Mouse (Mus musculus) G1E (cell line): ENCODE data around the gene Nav3.

Experiments used
- CTCF ChIP-seq: IDR thresholded peaks from 2 replicates; pipeline ENCODE4 v1.5.1; 2012; ENCODE audit warnings: low read depth, low read length, inconsistent platforms, mixed read lengths
- TAL1 ChIP-seq: conservative IDR thresholded peaks from 2 replicates; pipeline ENCODE4 v1.6.1; 2012; ENCODE audit warnings: low read depth, low read length, inconsistent platforms, mixed read lengths

- no peak for TF ChIP-seq CTCF
- TF ChIP-seq TAL1 = no peak
Measured at GRCm38 (mm10) chr10:110314525-110314924, 141.5 kb downstream of the Nav3 start.
